Comparison of ENCODE assay signal across 8 mouse cellular contexts in genomic region chr17:48538328-48538727, GRCm38 (mm10).
DNase-seq lines count a peak whose midpoint lies in the region; ATAC-seq and TF ChIP-seq lines count a peak whose summit lies in the region.

No protein-coding gene starts in this region.

- TF ChIP-seq CTCF in gastrocnemius, adult 2 months (IDR thresholded peaks at IDR 0.05): peak; percentile 63

- no peak for ATAC-seq in midbrain, embryonic 13.5 days
- no peak for ATAC-seq in neural tube, embryonic 11.5 days (ENCODE audit: insufficient read depth, low FRiP score, low TSS enrichment)
- ATAC-seq in monocyte, adult 5-6 weeks (replicated peaks; ENCODE audit: insufficient number of reproducible peaks, low FRiP score, low TSS enrichment, poor library complexity, severe bottlenecking): no peak

- H3K9me3 ChIP-seq in midbrain, embryonic 10.5 days (replicated peaks): 0 out of 2 replicates have a peak, but pooled peaks cover 5% of the 10 kb centered on the region
- H3K9me3 ChIP-seq in midbrain, embryonic 13.5 days: no peaks in the 10 kb centered on the region
- H3K9me3 ChIP-seq in neural tube, embryonic 11.5 days (ENCODE audit: control insufficient read depth, low read length): no peaks in the 10 kb centered on the region

- WGBS in midbrain, embryonic 10.5 days: 84% methylated on average over 5 of the region's 5 CpGs
- 82% methylated on average over 5 of the region's 5 CpGs for WGBS in midbrain, embryonic 13.5 days
- WGBS in neural tube, embryonic 11.5 days: 76% methylated on average over 5 of the region's 5 CpGs

- H3K27me3 ChIP-seq in midbrain, embryonic 10.5 days (ENCODE audit: low read depth, poor library complexity, severe bottlenecking): no peaks in the 10 kb centered on the region
- H3K27me3 ChIP-seq in midbrain, embryonic 13.5 days: no peaks in the 10 kb centered on the region
- H3K27me3 ChIP-seq in neural tube, embryonic 11.5 days (ENCODE audit: control insufficient read depth, insufficient read depth, low read length): no peaks in the 10 kb centered on the region

- intact Hi-C loops in gastrocnemius, adult 2 months (cut with DNase I): loop anchor here (5.0 kb wide), 1 partner anchor 64 kb away; no protein-coding TSS in a partner anchor

- H3K27ac ChIP-seq in gastrocnemius, adult 2 months: no peak overlapping the region
- H3K27ac ChIP-seq in midbrain, embryonic 10.5 days (replicated peaks): no peak overlapping the region
- H3K27ac ChIP-seq in midbrain, embryonic 13.5 days: no peak overlapping the region
- H3K27ac ChIP-seq in neural tube, embryonic 11.5 days (ENCODE audit: low read depth, low read length): no peak overlapping the region

- peaks cover 11% of the 10 kb centered on the region for H3K4me1 ChIP-seq in midbrain, embryonic 10.5 days
- no peaks in the 10 kb centered on the region for H3K4me1 ChIP-seq in midbrain, embryonic 13.5 days (replicated peaks)
- no peaks in the 10 kb centered on the region for H3K4me1 ChIP-seq in neural tube, embryonic 11.5 days (ENCODE audit: control insufficient read depth, insufficient read depth, low read length)

- H3K9ac ChIP-seq in midbrain, embryonic 13.5 days (replicated peaks): no peak overlapping the region
- H3K9ac ChIP-seq in neural tube, embryonic 11.5 days (ENCODE audit: low read length): no peak overlapping the region

- no peaks in the 10 kb centered on the region for H3K36me3 ChIP-seq in midbrain, embryonic 10.5 days
- H3K36me3 ChIP-seq in midbrain, embryonic 13.5 days: no peaks in the 10 kb centered on the region
- H3K36me3 ChIP-seq in neural tube, embryonic 11.5 days (ENCODE audit: control insufficient read depth, insufficient read depth, low read length): no peaks in the 10 kb centered on the region

- no peak overlapping the region for H3K4me2 ChIP-seq in midbrain, embryonic 13.5 days (replicated peaks)
- H3K4me2 ChIP-seq in neural tube, embryonic 11.5 days (ENCODE audit: low read depth): no peak overlapping the region

- no peak overlapping the region for H3K4me3 ChIP-seq in gastrocnemius, adult 2 months
- no peak overlapping the region for H3K4me3 ChIP-seq in midbrain, embryonic 10.5 days
- H3K4me3 ChIP-seq in midbrain, embryonic 13.5 days (replicated peaks): no peak overlapping the region
- no peak overlapping the region for H3K4me3 ChIP-seq in neural tube, embryonic 11.5 days (ENCODE audit: low read depth, low read length)

- no peak for DNase-seq in gastrocnemius, adult 2 months
- no peak for DNase-seq in gastrocnemius, adult 18-20 months (ENCODE audit: low spot score)
- DNase-seq in midbrain, embryonic 10.5 days (ENCODE audit: low spot score): peak; percentile 48
- DNase-seq in c-Kit-positive CD71-positive TER-119-positive erythroid progenitor cells, embryonic 14.5 days (ENCODE audit: low spot score): peak; percentile 31
- peak; percentile 68 for DNase-seq in neural tube, embryonic 11.5 days (ENCODE audit: low spot score)
- no peak for DNase-seq in heart, adult 18-20 months

Comparison
In these comparisons a context has a peak if more than half of its experiments do, and no peak if none do; other contexts are left out.
1. DNase-seq: peak in midbrain, embryonic 10.5 days (single experiment), c-Kit-positive CD71-positive TER-119-positive erythroid progenitor cells, embryonic 14.5 days (single experiment) and neural tube, embryonic 11.5 days (single experiment); none in gastrocnemius, adult 2 months (single experiment), gastrocnemius, adult 18-20 months (single experiment) and heart, adult 18-20 months (0 of 2).